Mouse (Mus musculus) thymus, postnatal 10 days (tissue): ENCODE measurements around the gene Opalin.

ENCODE experiments used
- DNase-seq, 2 experiments: peaks; one replicate each; pipeline ENCODE4 v3.0.0; 2021; ENCODE audit warnings: low spot score in 2 of 2

The Opalin gene

DNA sequence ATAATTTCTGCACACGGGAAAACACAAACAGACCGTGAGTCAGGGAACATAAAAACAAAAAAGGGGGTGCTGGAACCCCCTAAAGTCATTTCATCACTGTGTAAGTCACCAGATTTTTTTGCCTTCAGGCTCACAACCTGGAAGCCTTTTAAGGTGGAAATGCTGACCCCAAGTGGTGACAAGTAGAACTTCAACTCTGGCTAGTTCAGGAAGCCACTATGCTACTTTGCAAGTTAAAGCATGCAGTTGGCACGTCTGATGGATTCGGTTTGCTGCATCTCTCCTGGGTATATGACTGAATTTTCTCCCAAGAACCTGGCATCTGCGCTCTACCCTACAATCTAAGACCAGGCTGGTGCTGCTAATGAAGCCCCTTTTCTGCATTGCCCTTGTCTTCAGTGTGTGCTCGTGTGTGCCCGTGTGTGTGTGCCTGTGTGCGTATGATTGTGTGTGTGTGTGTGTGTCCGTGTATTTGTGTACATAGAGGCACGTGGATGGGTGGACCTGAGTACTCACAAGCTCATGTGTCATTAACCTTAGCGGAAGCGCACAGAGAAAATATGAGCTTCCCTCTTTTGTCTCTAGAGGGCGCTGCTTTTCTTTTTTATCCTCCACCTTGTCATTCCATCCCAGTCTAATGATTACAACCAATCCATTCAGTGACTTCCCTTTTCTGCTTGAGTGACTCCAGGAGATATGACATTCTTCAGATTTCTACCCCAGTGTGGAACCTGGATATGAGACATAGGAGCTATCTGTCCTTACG is 60.8 kb downstream of the Opalin start:
- peak; percentile 75 to 84 for DNase-seq

DNA sequence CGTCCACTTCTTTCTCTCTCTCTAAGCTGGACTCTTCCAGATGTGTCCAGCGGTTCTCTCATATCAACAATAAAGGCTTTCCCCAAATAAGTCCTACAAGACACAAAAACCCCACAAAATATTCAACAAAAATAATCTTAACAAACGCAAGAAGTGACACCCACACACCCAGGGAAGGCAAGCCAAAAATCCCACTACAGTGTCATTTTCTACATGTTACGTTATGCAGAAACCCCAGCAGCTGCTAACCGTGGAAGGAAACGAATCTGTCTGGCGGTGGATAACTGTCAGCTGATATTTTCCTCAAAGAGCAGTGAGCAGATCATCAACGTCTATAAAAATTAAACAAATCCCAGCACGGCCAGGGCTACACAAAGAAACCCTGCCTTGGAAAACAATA is 62.9 kb downstream of the Opalin start:
- DNase-seq, result peak in 1 of 2 experiments; percentile 22

DNA sequence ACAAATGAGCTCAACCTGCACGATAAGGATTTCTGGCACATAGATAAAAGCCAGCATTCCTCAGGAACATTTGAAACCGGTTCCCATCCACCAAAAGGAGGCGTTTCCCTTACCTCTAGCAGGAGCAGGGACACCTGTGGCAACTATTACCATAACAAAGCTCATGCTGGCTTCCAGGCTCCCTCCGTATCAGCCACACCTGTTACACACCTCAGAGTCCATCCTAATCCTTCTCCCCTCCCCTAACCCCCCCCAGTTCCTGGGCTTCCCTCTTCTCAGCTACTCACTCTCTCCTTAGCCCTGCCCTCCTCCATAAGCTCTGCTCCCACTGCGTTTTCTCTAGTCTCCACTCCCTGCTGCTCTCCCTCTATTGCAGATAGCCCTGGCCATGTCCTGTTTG is 63.3 kb downstream of the Opalin start:
- DNase-seq, result no peak
